Mouse (Mus musculus): ENCODE data around the gene Smpd2.

Smpd2 gene

GRCm38 (mm10) chr10:41451656-41452055 is 38.5 kb downstream of the Smpd2 start:
- no peak for DNase-seq (ENCODE audit: low read depth, low spot score)

- DNase-seq (ENCODE audit: low read depth, low spot score), result no peak
Observed at GRCm38 (mm10) chr10:41450780-41451522, 39.2 kb downstream of the Smpd2 start.

GRCm38 (mm10) chr10:41450137-41450670 is 40.0 kb downstream of the Smpd2 start, which contains the start of gene Zbtb24:
Zbtb24 (plus strand) TSS chr10:41450383.
- DNase-seq (ENCODE audit: low read depth, low spot score), result peak; percentile 98

- DNase-seq (ENCODE audit: low read depth, low spot score), result peak; percentile 60
Observed at GRCm38 (mm10) chr10:41449684-41450083, 40.5 kb downstream of the Smpd2 start.

GRCm38 (mm10) chr10:41448216-41448615 is 42.0 kb downstream of the Smpd2 start:
- DNase-seq (ENCODE audit: low read depth, low spot score), result no peak

All from CD4-positive, CD25-positive, alpha-beta regulatory T cell, adult 2 months (primary cell).